Mouse (Mus musculus): Measurements from ENCODE around the gene Arhgef28. TPM values are rescaled to one million over a fixed set of nuclear protein-coding genes. Genes with fewer than 3 reads are reported as not detected.
"Not testable (repeated sequence)": the region's sequence is repeated elsewhere in the genome, so short reads cannot be mapped to it uniquely, and the experiment has no call there.

The Arhgef28 gene
- polyA plus RNA-seq, 1 experiment from 2014 or later: 0.74 TPM

- TF ChIP-seq CTCF (IDR thresholded peaks at IDR 0.05; ENCODE audit: low read depth) (no peak), EP300 (IDR thresholded peaks at IDR 0.05; ENCODE audit: low read depth) (no peak)
- no peak overlapping the region for H3K4me2 ChIP-seq (ENCODE audit: low read depth, low read length)
- 74% methylated on average over 7 of the region's 7 CpGs for WGBS (ENCODE audit: insufficient replicate concordance)
- ATAC-seq (peak; percentile 51; the same call in 1 of the 2 replicates), DNase-seq (no peak)
- no peak overlapping the region for H3K27ac ChIP-seq (ENCODE audit: low read depth)
- H3K36me3 ChIP-seq (replicated peaks; ENCODE audit: insufficient read depth, low read length): no peaks in the 10 kb centered on the region
- no peaks in the 10 kb centered on the region for H3K9me3 ChIP-seq (ENCODE audit: low read length)
- no peak overlapping the region for H3K4me3 ChIP-seq (ENCODE audit: low read depth, low read length)
- H3K9ac ChIP-seq (replicated peaks): no peak overlapping the region
- H3K4me1 ChIP-seq (ENCODE audit: insufficient read depth): no peaks in the 10 kb centered on the region
- H3K27me3 ChIP-seq (ENCODE audit: insufficient read depth, low read length): no peaks in the 10 kb centered on the region
Measured at GRCm38 (mm10) chr13:98117566-98118254, 88.5 kb downstream of the Arhgef28 start.

- ATAC-seq: 0 out of 2 replicates have a peak, but pooled peaks have one; percentile 25
- H3K4me1 ChIP-seq (ENCODE audit: insufficient read depth): no peaks in the 10 kb centered on the region
- DNase-seq: no peak
- no peaks in the 10 kb centered on the region for H3K27me3 ChIP-seq (ENCODE audit: insufficient read depth, low read length)
- no peaks in the 10 kb centered on the region for H3K36me3 ChIP-seq (replicated peaks; ENCODE audit: insufficient read depth, low read length)
- H3K9ac ChIP-seq (replicated peaks): no peak overlapping the region
- H3K4me2 ChIP-seq (ENCODE audit: low read depth, low read length): no peak overlapping the region
- TF ChIP-seq CTCF (IDR thresholded peaks at IDR 0.05; ENCODE audit: low read depth) (no peak), EP300 (IDR thresholded peaks at IDR 0.05; ENCODE audit: low read depth) (no peak)
- no peak overlapping the region for H3K4me3 ChIP-seq (ENCODE audit: low read depth, low read length)
- WGBS (ENCODE audit: insufficient replicate concordance): 49% methylated on average over 6 of the region's 6 CpGs
- no peak overlapping the region for H3K27ac ChIP-seq (ENCODE audit: low read depth)
- H3K9me3 ChIP-seq (ENCODE audit: low read length): no peaks in the 10 kb centered on the region
Measured at GRCm38 (mm10) chr13:98115650-98116049, 90.6 kb downstream of the Arhgef28 start.

GRCm38 (mm10) chr13:98115051-98115450 is 91.2 kb downstream of the Arhgef28 start:
- WGBS (ENCODE audit: insufficient replicate concordance): 83% methylated on average over 4 of the region's 4 CpGs
- Histone ChIP-seq H3K9ac (replicated peaks) (no peak overlapping the region), H3K27ac (ENCODE audit: low read depth) (no peak overlapping the region), H3K27me3 (ENCODE audit: insufficient read depth, low read length) (no peaks in the 10 kb centered on the region), H3K9me3 (ENCODE audit: low read length) (no peaks in the 10 kb centered on the region), H3K4me3 (ENCODE audit: low read depth, low read length) (no peak overlapping the region), H3K4me1 (ENCODE audit: insufficient read depth) (no peaks in the 10 kb centered on the region), H3K4me2 (ENCODE audit: low read depth, low read length) (no peak overlapping the region), H3K36me3 (replicated peaks; ENCODE audit: insufficient read depth, low read length) (no peaks in the 10 kb centered on the region)
- ATAC-seq (no peak), DNase-seq (no peak)
- TF ChIP-seq CTCF (IDR thresholded peaks at IDR 0.05; ENCODE audit: low read depth): no peak

- DNase-seq: no peak
- no peak overlapping the region for H3K4me2 ChIP-seq (ENCODE audit: low read depth, low read length)
- H3K27me3 ChIP-seq (ENCODE audit: insufficient read depth, low read length): no peaks in the 10 kb centered on the region
- WGBS (ENCODE audit: insufficient replicate concordance): 53% methylated on average over 7 of the region's 7 CpGs
- no peak for ATAC-seq
- H3K4me1 ChIP-seq (ENCODE audit: insufficient read depth): no peaks in the 10 kb centered on the region
- H3K9me3 ChIP-seq (ENCODE audit: low read length): no peaks in the 10 kb centered on the region
- no peaks in the 10 kb centered on the region for H3K36me3 ChIP-seq (replicated peaks; ENCODE audit: insufficient read depth, low read length)
- H3K27ac ChIP-seq (ENCODE audit: low read depth): no peak overlapping the region
- H3K9ac ChIP-seq (replicated peaks): no peak overlapping the region
- no peak overlapping the region for H3K4me3 ChIP-seq (ENCODE audit: low read depth, low read length)
- TF ChIP-seq CTCF (IDR thresholded peaks at IDR 0.05; ENCODE audit: low read depth) (no peak), EP300 (IDR thresholded peaks at IDR 0.05; ENCODE audit: low read depth) (no peak)
Measured at GRCm38 (mm10) chr13:98112812-98113503, 93.3 kb downstream of the Arhgef28 start.

GRCm38 (mm10) chr13:98111531-98111930 is 94.7 kb downstream of the Arhgef28 start:
- Histone ChIP-seq H3K27me3 (ENCODE audit: insufficient read depth, low read length) (no peaks in the 10 kb centered on the region), H3K4me1 (ENCODE audit: insufficient read depth) (no peaks in the 10 kb centered on the region), H3K4me3 (ENCODE audit: low read depth, low read length) (no peak overlapping the region), H3K9ac (replicated peaks) (no peak overlapping the region), H3K4me2 (ENCODE audit: low read depth, low read length) (no peak overlapping the region), H3K27ac (ENCODE audit: low read depth) (no peak overlapping the region), H3K9me3 (ENCODE audit: low read length) (no peaks in the 10 kb centered on the region), H3K36me3 (replicated peaks; ENCODE audit: insufficient read depth, low read length) (no peaks in the 10 kb centered on the region)
- no peak for DNase-seq
- no peak for ATAC-seq
- 84% methylated on average over 5 of the region's 5 CpGs for WGBS (ENCODE audit: insufficient replicate concordance)
- no peak for TF ChIP-seq EP300 (IDR thresholded peaks at IDR 0.05; ENCODE audit: low read depth)
- TF ChIP-seq CTCF (IDR thresholded peaks at IDR 0.05; ENCODE audit: low read depth): no peak

- WGBS (ENCODE audit: insufficient replicate concordance): 59% methylated on average over 2 of the region's 2 CpGs
- Histone ChIP-seq H3K27me3 (ENCODE audit: insufficient read depth, low read length) (no peaks in the 10 kb centered on the region), H3K4me1 (ENCODE audit: insufficient read depth) (no peaks in the 10 kb centered on the region), H3K4me3 (ENCODE audit: low read depth, low read length) (no peak overlapping the region), H3K36me3 (replicated peaks; ENCODE audit: insufficient read depth, low read length) (no peaks in the 10 kb centered on the region), H3K9me3 (ENCODE audit: low read length) (no peaks in the 10 kb centered on the region), H3K9ac (replicated peaks) (no peak overlapping the region), H3K27ac (ENCODE audit: low read depth) (no peak overlapping the region), H3K4me2 (ENCODE audit: low read depth, low read length) (no peak overlapping the region)
- TF ChIP-seq CTCF (IDR thresholded peaks at IDR 0.05; ENCODE audit: low read depth) (no peak), EP300 (IDR thresholded peaks at IDR 0.05; ENCODE audit: low read depth) (no peak)
- ATAC-seq: no peak
- DNase-seq: no peak
Measured at GRCm38 (mm10) chr13:98111021-98111420, 95.2 kb downstream of the Arhgef28 start.

- ATAC-seq; H3K4me1 ChIP-seq (ENCODE audit: insufficient read depth); H3K9ac ChIP-seq (replicated peaks); H3K9me3 ChIP-seq (ENCODE audit: low read length); H3K4me2 ChIP-seq (ENCODE audit: low read depth, low read length); H3K36me3 ChIP-seq (replicated peaks; ENCODE audit: insufficient read depth, low read length); H3K4me3 ChIP-seq (ENCODE audit: low read depth, low read length); DNase-seq; H3K27me3 ChIP-seq (ENCODE audit: insufficient read depth, low read length); H3K27ac ChIP-seq (ENCODE audit: low read depth): not testable (repeated sequence)
- 72% methylated on average over 3 of the region's 3 CpGs for WGBS (ENCODE audit: insufficient replicate concordance)
Measured at GRCm38 (mm10) chr13:98108481-98108880, 97.8 kb downstream of the Arhgef28 start.
